In genomic region chr7:136297901-136298513, GRCm38 (mm10) we compare ENCODE assay signal across 8 mouse cellular contexts.
DNase-seq lines count a peak whose midpoint lies in the region.
"Had no signal": no experiment of that assay in that cellular context is flagged by ENCODE, and none has a peak within 500 bp of the region (broad histone marks: within the 10 kb centered on the region; RNA-seq: fewer than 3 reads in every experiment).

No protein-coding gene starts in this region.

- peak; percentile 14 to 17 for DNase-seq in heart, postnatal 10 days
- DNase-seq in heart, postnatal 25 days (ENCODE audit: low spot score): no peak
- peak; percentile 5 for DNase-seq in layer of hippocampus, adult 11-12 months (ENCODE audit: low spot score)
- no peak for DNase-seq in layer of hippocampus, adult 18-20 months (ENCODE audit: low spot score in 2 of 2)
- peak; percentile 52 for DNase-seq in adrenal gland, adult 2 months
- DNase-seq in adrenal gland, postnatal 25 days: peak; percentile 43
- no peak for DNase-seq in spleen, postnatal 4 days (ENCODE audit: low spot score in 2 of 2)
- DNase-seq: layer of hippocampus, postnatal 36 days had no signal

- intact Hi-C loops in heart, postnatal 10 days (cut with DNase I): loop anchor here (5.0 to 10.0 kb wide), 4 partner anchors 146 to 1024 kb away; no protein-coding TSS in a partner anchor
- intact Hi-C loops in heart, postnatal 25 days (cut with DNase I): loop anchor here (10.0 kb wide), 2 partner anchors 233 to 463 kb away; no protein-coding TSS in a partner anchor

Comparison
In these comparisons a context has a peak if more than half of its experiments do, and no peak if none do; other contexts are left out.
1. DNase-seq: peak in heart, postnatal 10 days (2 of 2), layer of hippocampus, adult 11-12 months (single experiment), adrenal gland, adult 2 months (single experiment) and adrenal gland, postnatal 25 days (single experiment); none in heart, postnatal 25 days (single experiment), layer of hippocampus, adult 18-20 months (0 of 2) and spleen, postnatal 4 days (0 of 2).